Mouse (Mus musculus) splenic B cell, adult 2 months (primary cell): Measurements from ENCODE around the gene Suclg2.
A peak's percentile ranks its signal among the peaks of the same experiment; 100 is the strongest.

ENCODE experiments used
- DNase-seq: peaks from one replicate; pipeline ENCODE4 v3.0.0-alpha.2; 2011; ENCODE audit warnings: low read depth, low spot score
- H3K27me3 ChIP-seq: 2 replicates; pipeline ENCODE4 v1.6.1; 2012; ENCODE audit warnings: mild to moderate bottlenecking, low read length, moderate library complexity, mixed read lengths; ENCODE audit not compliant: control insufficient read depth, poor library complexity, insufficient read depth, severe bottlenecking
- H3K36me3 ChIP-seq: 2 replicates; pipeline ENCODE4 v1.6.1; 2012; ENCODE audit warnings: mild to moderate bottlenecking, low read length, moderate library complexity, mixed read lengths; ENCODE audit not compliant: control insufficient read depth, poor library complexity, insufficient read depth, severe bottlenecking

The Suclg2 gene

GRCm38 (mm10) chr6:95515721-95516120 lies 202.9 kb downstream of the Suclg2 start:
- no peaks in the 10 kb centered on the region for H3K36me3 ChIP-seq
- no peaks in the 10 kb centered on the region for H3K27me3 ChIP-seq
- DNase-seq: no peak

- Histone ChIP-seq H3K36me3 (no peaks in the 10 kb centered on the region), H3K27me3 (no peaks in the 10 kb centered on the region)
- no peak for DNase-seq
Measured at GRCm38 (mm10) chr6:95514726-95515125, 203.9 kb downstream of the Suclg2 start.

- H3K36me3 ChIP-seq: no peaks in the 10 kb centered on the region
- no peak for DNase-seq
Measured at GRCm38 (mm10) chr6:95511689-95512088, 206.9 kb downstream of the Suclg2 start.

GRCm38 (mm10) chr6:95500771-95501170 lies 217.8 kb downstream of the Suclg2 start:
- no peaks in the 10 kb centered on the region for H3K36me3 ChIP-seq

More at GRCm38 (mm10) chr6:95511689-95512088, 206.9 kb downstream of the Suclg2 start:
- no peaks in the 10 kb centered on the region for H3K27me3 ChIP-seq

GRCm38 (mm10) chr6:95499639-95500038 lies 219.0 kb downstream of the Suclg2 start:
- DNase-seq: no peak
- H3K36me3 ChIP-seq: no peaks in the 10 kb centered on the region
- no peaks in the 10 kb centered on the region for H3K27me3 ChIP-seq

More at GRCm38 (mm10) chr6:95500771-95501170, 217.8 kb downstream of the Suclg2 start:
- DNase-seq: no peak
- H3K27me3 ChIP-seq: no peaks in the 10 kb centered on the region

GRCm38 (mm10) chr6:95492216-95492956 lies 226.2 kb downstream of the Suclg2 start:
- Histone ChIP-seq H3K36me3 (no peaks in the 10 kb centered on the region), H3K27me3 (no peaks in the 10 kb centered on the region)
- no peak for DNase-seq

GRCm38 (mm10) chr6:95491043-95491442 lies 227.6 kb downstream of the Suclg2 start:
- H3K36me3 ChIP-seq: no peaks in the 10 kb centered on the region
- no peak for DNase-seq

GRCm38 (mm10) chr6:95485791-95486190 lies 232.8 kb downstream of the Suclg2 start:
- no peak for DNase-seq
- no peaks in the 10 kb centered on the region for H3K36me3 ChIP-seq
- H3K27me3 ChIP-seq: no peaks in the 10 kb centered on the region

More at GRCm38 (mm10) chr6:95491043-95491442, 227.6 kb downstream of the Suclg2 start:
- H3K27me3 ChIP-seq: no peaks in the 10 kb centered on the region

- Histone ChIP-seq H3K27me3 (no peaks in the 10 kb centered on the region), H3K36me3 (no peaks in the 10 kb centered on the region)
- peak; percentile 32 for DNase-seq
Measured at GRCm38 (mm10) chr6:95484183-95484818, 234.3 kb downstream of the Suclg2 start.

GRCm38 (mm10) chr6:95483686-95484085 lies 234.9 kb downstream of the Suclg2 start:
- H3K27me3 ChIP-seq: no peaks in the 10 kb centered on the region
- H3K36me3 ChIP-seq: no peaks in the 10 kb centered on the region
- DNase-seq: no peak

GRCm38 (mm10) chr6:95483127-95483526 lies 235.5 kb downstream of the Suclg2 start:
- H3K36me3 ChIP-seq: no peaks in the 10 kb centered on the region
- DNase-seq: no peak
- H3K27me3 ChIP-seq: no peaks in the 10 kb centered on the region

GRCm38 (mm10) chr6:95479801-95480200 lies 238.8 kb downstream of the Suclg2 start:
- Histone ChIP-seq H3K36me3 (no peaks in the 10 kb centered on the region), H3K27me3 (no peaks in the 10 kb centered on the region)
- DNase-seq: no peak

GRCm38 (mm10) chr6:95469521-95469920 lies 249.1 kb downstream of the Suclg2 start:
- no peaks in the 10 kb centered on the region for H3K36me3 ChIP-seq
- no peak for DNase-seq
- no peaks in the 10 kb centered on the region for H3K27me3 ChIP-seq

- no peaks in the 10 kb centered on the region for H3K36me3 ChIP-seq
- DNase-seq: no peak
Measured at GRCm38 (mm10) chr6:95465322-95465721, 253.3 kb downstream of the Suclg2 start.

GRCm38 (mm10) chr6:95459372-95459771 lies 259.2 kb downstream of the Suclg2 start:
- Histone ChIP-seq H3K36me3 (no peaks in the 10 kb centered on the region), H3K27me3 (no peaks in the 10 kb centered on the region)
- DNase-seq: no peak

More at GRCm38 (mm10) chr6:95465322-95465721, 253.3 kb downstream of the Suclg2 start:
- H3K27me3 ChIP-seq: no peaks in the 10 kb centered on the region
